Mouse (Mus musculus): ENCODE results near the gene Tmem179b.

GRCm38 (mm10) chr19:8786008-8786781, 11.9 kb upstream of the Tmem179b start, which contains the start of gene Taf6l:
- TF ChIP-seq CTCF (IDR thresholded peaks at IDR 0.05; ENCODE audit: control insufficient read depth, insufficient read depth, insufficient replicate concordance, low read depth, low read length), result peak; percentile 27; the same call in 1 of the 2 replicates
- TF ChIP-seq POLR2A (IDR thresholded peaks at IDR 0.05; ENCODE audit: control insufficient read depth, low read depth, low read length), result peak; percentile 71

All from testis, adult 2 months (tissue).